Mouse (Mus musculus) cerebellum, adult (tissue): ENCODE measurements around the gene Gm10490.
"Not testable (repeated sequence)": the region's sequence is repeated elsewhere in the genome, so short reads cannot be mapped to it uniquely, and the experiment has no call there.

ENCODE experiments used
- ATAC-seq: cut with Nextera tagmentation; 2 replicates; pipeline ENCODE4 v1.9.2; 2017; ENCODE audit warnings: mild to moderate bottlenecking, moderate library complexity, mixed read lengths; ENCODE audit not compliant: insufficient number of reproducible peaks, low FRiP score, low TSS enrichment

Gm10490 gene

GRCm38 (mm10) chrX:7909242-7909641 is at the start of gene Gm10490:
TSS of gene Gm10490 (plus strand) at chrX:7909542.
- ATAC-seq = not testable (repeated sequence)

- ATAC-seq = no peak
These were observed 46.2 kb upstream of the Gm10490 start for GRCm38 (mm10) chrX:7863181-7863580.

- no peak for ATAC-seq
These were observed 44.8 kb upstream of the Gm10490 start for GRCm38 (mm10) chrX:7864551-7864950.

GRCm38 (mm10) chrX:7865343-7865742 is 44.0 kb upstream of the Gm10490 start:
- ATAC-seq = no peak

GRCm38 (mm10) chrX:7865786-7866185 is 43.6 kb upstream of the Gm10490 start:
- ATAC-seq = no peak

- no peak for ATAC-seq
These were observed 42.2 kb upstream of the Gm10490 start for GRCm38 (mm10) chrX:7867141-7867540.

- no peak for ATAC-seq
These were observed 40.8 kb upstream of the Gm10490 start for GRCm38 (mm10) chrX:7868506-7868905.

- ATAC-seq = no peak
These were observed 39.5 kb upstream of the Gm10490 start for GRCm38 (mm10) chrX:7869826-7870225.

- peak; percentile 85 for ATAC-seq
These were observed 31.3 kb upstream of the Gm10490 start, which contains the start of gene Pim2 for GRCm38 (mm10) chrX:7878007-7878419. TSS of gene Pim2 (plus strand) at chrX:7878262.

GRCm38 (mm10) chrX:7878495-7878894 is 30.8 kb upstream of the Gm10490 start:
- ATAC-seq = 0 out of 2 replicates have a peak, but pooled peaks have one; percentile 11

- peak; percentile 49 for ATAC-seq
These were observed 29.5 kb upstream of the Gm10490 start for GRCm38 (mm10) chrX:7879819-7880218.

GRCm38 (mm10) chrX:7883841-7884567 is 25.3 kb upstream of the Gm10490 start, which contains the start of gene Slc35a2:
TSS of gene Slc35a2 (plus strand) at chrX:7884028.
- ATAC-seq = peak; percentile 93

GRCm38 (mm10) chrX:7898211-7898610 is 11.1 kb upstream of the Gm10490 start:
- no peak for ATAC-seq

- ATAC-seq = peak; percentile 99
These were observed 10.2 kb upstream of the Gm10490 start, which contains the start of the genes Pqbp1 and Timm17b for GRCm38 (mm10) chrX:7898880-7899874. TSS of gene Pqbp1 (minus strand) at chrX:7899269. TSS of gene Timm17b (plus strand) at chrX:7899357.

- no peak for ATAC-seq
These were observed 4.9 kb upstream of the Gm10490 start for GRCm38 (mm10) chrX:7904441-7904840.

GRCm38 (mm10) chrX:7907735-7908134 is 1.6 kb upstream of the Gm10490 start, which contains the start of gene Gm10491:
TSS of gene Gm10491 (minus strand) at chrX:7907835.
- no peak for ATAC-seq

GRCm38 (mm10) chrX:7910473-7910872 is 1.1 kb downstream of the Gm10490 start:
- no peak for ATAC-seq

- ATAC-seq = not testable (repeated sequence)
These were observed 6.3 kb downstream of the Gm10490 start for GRCm38 (mm10) chrX:7915669-7916068.

GRCm38 (mm10) chrX:7917960-7918359 is 8.6 kb downstream of the Gm10490 start:
- ATAC-seq = not testable (repeated sequence)

GRCm38 (mm10) chrX:7919601-7920383 is 10.4 kb downstream of the Gm10490 start, which contains the start of gene Pcsk1n:
TSS of gene Pcsk1n (plus strand) at chrX:7919822.
- peak; percentile 66 for ATAC-seq
